ENCODE assay signal across 13 mouse cellular contexts in the genomic region with DNA sequence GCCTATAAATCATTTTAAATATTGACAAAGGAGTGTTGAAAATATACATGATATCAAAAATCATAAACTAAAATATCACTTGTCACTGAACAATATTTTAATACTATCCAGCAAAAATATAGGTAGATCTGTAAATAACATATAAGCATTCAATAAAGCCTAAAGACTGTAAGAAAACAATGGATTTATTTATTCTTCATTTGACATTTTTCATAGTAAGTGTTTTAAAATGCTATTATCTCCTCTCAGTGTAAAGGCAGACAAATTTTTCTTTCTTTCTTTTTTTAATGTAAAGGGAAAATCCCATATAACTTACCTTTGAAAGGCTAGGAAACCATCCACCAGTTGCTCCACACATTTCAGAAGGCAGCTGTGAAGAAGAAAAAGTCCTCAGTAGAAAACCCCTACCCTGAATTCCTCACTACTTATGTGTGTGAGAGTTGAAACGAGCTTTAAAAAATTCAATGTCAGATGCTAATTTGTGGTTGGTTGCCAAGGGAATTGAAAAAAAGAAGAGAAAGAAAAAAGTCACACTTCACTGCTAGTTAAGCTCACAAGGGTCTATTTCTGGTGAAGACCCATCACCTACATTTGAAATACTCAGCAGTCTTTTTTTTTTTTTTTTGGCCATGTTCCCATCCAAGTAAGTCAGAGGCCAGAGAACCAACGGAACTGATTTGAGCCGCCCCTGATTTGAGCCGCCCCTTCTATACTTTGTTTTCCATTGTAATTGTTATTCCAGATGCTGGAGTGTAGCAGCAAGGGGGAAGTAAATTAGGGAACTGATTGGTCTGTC. TPM values are rescaled to one million over a fixed set of nuclear protein-coding genes. Genes with fewer than 3 reads are reported as not detected.
DNase-seq lines count a peak whose midpoint lies in the region; ATAC-seq and TF ChIP-seq lines count a peak whose summit lies in the region.
"Had no signal": no experiment of that assay in that cellular context is flagged by ENCODE, and none has a peak within 500 bp of the region (broad histone marks: within the 10 kb centered on the region; RNA-seq: fewer than 3 reads in every experiment).

No protein-coding gene starts in this region.

- peak; percentile 70 to 83 for DNase-seq in heart, adult 9 months (ENCODE audit: low spot score in 2 of 2)
- DNase-seq in heart, postnatal 25 days (ENCODE audit: low spot score), result no peak
- DNase-seq in lung, postnatal 0 days (ENCODE audit: low spot score), result peak; percentile 29
- DNase-seq in lung, adult 18-20 months, result no peak
- DNase-seq in right cerebral cortex, postnatal 25 days, result no peak
- DNase-seq in T-cell, adult 2 months (ENCODE audit: low spot score), result no peak
- DNase-seq: midbrain, embryonic 14.5 days; right cerebral cortex, adult 18-20 months had no signal

- H3K9me3 ChIP-seq in lung, postnatal 0 days (ENCODE audit: low read length), result no peaks in the 10 kb centered on the region
- no peaks in the 10 kb centered on the region for H3K9me3 ChIP-seq in heart, embryonic 15.5 days (replicated peaks)
- H3K9me3 ChIP-seq: hindbrain, embryonic 13.5 days; neural tube, embryonic 13.5 days had no signal

- no peak overlapping the region for H3K4me3 ChIP-seq in lung, postnatal 0 days (ENCODE audit: low read depth, low read length)
- H3K4me3 ChIP-seq in heart, embryonic 15.5 days, result peak overlapping the region; percentile 27
- H3K4me3 ChIP-seq: hindbrain, embryonic 13.5 days; neural tube, embryonic 13.5 days had no signal

- intact Hi-C loops in heart, postnatal 25 days (cut with DNase I), result loop anchor here (2.0 to 5.0 kb wide), 3 partner anchors 42 to 162 kb away; no protein-coding TSS in a partner anchor

- H3K9ac ChIP-seq in lung, postnatal 0 days (replicated peaks; ENCODE audit: low read depth), result no peak overlapping the region
- H3K9ac ChIP-seq in heart, embryonic 15.5 days, result no peak overlapping the region
- H3K9ac ChIP-seq: hindbrain, embryonic 13.5 days; neural tube, embryonic 13.5 days had no signal

- H3K27me3 ChIP-seq in lung, postnatal 0 days (replicated peaks; ENCODE audit: insufficient read depth, low read length), result no peaks in the 10 kb centered on the region
- H3K27me3 ChIP-seq in heart, embryonic 15.5 days, result no peaks in the 10 kb centered on the region
- H3K27me3 ChIP-seq: hindbrain, embryonic 13.5 days; neural tube, embryonic 13.5 days had no signal

- WGBS in lung, postnatal 0 days, result 21% methylated on average over 4 of the region's 4 CpGs
- 19% methylated on average over 4 of the region's 4 CpGs for WGBS in heart, embryonic 15.5 days

- peak overlapping the region; percentile 33; the same call in 1 of the 2 replicates for H3K27ac ChIP-seq in lung, postnatal 0 days (ENCODE audit: low read length)
- H3K27ac ChIP-seq in heart, embryonic 15.5 days, result peak overlapping the region; percentile 83
- H3K27ac ChIP-seq: hindbrain, embryonic 13.5 days; neural tube, embryonic 13.5 days; stomach, postnatal 0 days had no signal

- no peaks in the 10 kb centered on the region; the same call in 1 of the 2 replicates for H3K4me1 ChIP-seq in lung, postnatal 0 days (ENCODE audit: insufficient read depth, low read depth, low read length)
- peaks cover 4% of the 10 kb centered on the region; the same call in 1 of the 2 replicates for H3K4me1 ChIP-seq in heart, embryonic 15.5 days (replicated peaks)
- H3K4me1 ChIP-seq: hindbrain, embryonic 13.5 days; neural tube, embryonic 13.5 days had no signal

- TF ChIP-seq CTCF in lung, postnatal 0 days (IDR thresholded peaks at IDR 0.05), result no peak

- no peak; the same call in 1 of the 2 replicates for TF ChIP-seq EP300 in lung, postnatal 0 days (IDR thresholded peaks at IDR 0.05)

- peak; percentile 46 for ATAC-seq in lung, postnatal 0 days
- peak; percentile 70 for ATAC-seq in heart, embryonic 15.5 days (replicated peaks; ENCODE audit: insufficient number of reproducible peaks, insufficient read depth, low FRiP score, low read depth)
- ATAC-seq in monocyte, adult 5-6 weeks (replicated peaks; ENCODE audit: insufficient number of reproducible peaks, low FRiP score, low TSS enrichment, poor library complexity, severe bottlenecking), result peak; percentile 59

- peak overlapping the region; percentile 2; the same call in 1 of the 2 replicates for H3K4me2 ChIP-seq in lung, postnatal 0 days (replicated peaks; ENCODE audit: low read depth, low read length)
- peak overlapping the region; percentile 39 for H3K4me2 ChIP-seq in heart, embryonic 15.5 days
- H3K4me2 ChIP-seq: hindbrain, embryonic 13.5 days; neural tube, embryonic 13.5 days had no signal

- H3K36me3 ChIP-seq in lung, postnatal 0 days (ENCODE audit: insufficient read depth, low read length), result no peaks in the 10 kb centered on the region
- peaks cover 5% of the 10 kb centered on the region; the same call in 1 of the 2 replicates for H3K36me3 ChIP-seq in heart, embryonic 15.5 days
- H3K36me3 ChIP-seq: hindbrain, embryonic 13.5 days; neural tube, embryonic 13.5 days had no signal

RNA-seq across cellular contexts. Expression of a gene that starts 53.1 kb away (rescaled TPM):
- 1,000 to 10,000 TPM; 1,501 to 1,670 TPM for total RNA-seq in heart, postnatal 25 days (2021)
- 448 and 458 TPM in 2 replicates for polyA plus RNA-seq in lung, postnatal 0 days (2015; fragmentation: Nextera tagmentation; extraction: Ambion mirVana)
- 125 and 164 TPM in 2 replicates for polyA plus RNA-seq in heart, embryonic 15.5 days (2015; fragmentation: Nextera tagmentation; extraction: Ambion mirVana)
- 403 to 955 TPM (median 931 TPM) in 3 replicates for total RNA-seq in monocyte, adult 5-6 weeks (2017)

Comparison
In these comparisons a context has a peak if more than half of its experiments do, and no peak if none do; other contexts are left out.
1. DNase-seq: peak in heart, adult 9 months (2 of 2) and lung, postnatal 0 days (single experiment); none in heart, postnatal 25 days (single experiment), lung, adult 18-20 months (0 of 2), right cerebral cortex, postnatal 25 days (single experiment) and T-cell, adult 2 months (single experiment).
2. Peak in every context shown above with its lines, with median percentiles within 50 percentile points of each other: ATAC-seq.